Comparison of ENCODE assay signal across 18 mouse cellular contexts in genomic region chr5:86816795-86817194, GRCm38 (mm10). TPM values are rescaled to one million over a fixed set of nuclear protein-coding genes. Genes with fewer than 3 reads are reported as not detected.
A peak's percentile ranks its signal among the peaks of the same experiment; 100 is the strongest.
DNase-seq lines count a peak whose midpoint lies in the region; ATAC-seq and TF ChIP-seq lines count a peak whose summit lies in the region.
"Had no signal": no experiment of that assay in that cellular context is flagged by ENCODE, and none has a peak within 500 bp of the region (broad histone marks: within the 10 kb centered on the region; RNA-seq: fewer than 3 reads in every experiment).

No protein-coding gene starts in this region.

- H3K4me3 ChIP-seq in lung, postnatal 0 days (ENCODE audit: low read depth, low read length) = no peak overlapping the region
- H3K4me3 ChIP-seq: embryonic facial prominence, embryonic 13.5 days; forebrain, embryonic 13.5 days; heart, embryonic 13.5 days; hindbrain, embryonic 15.5 days had no signal

- H3K27me3 ChIP-seq in lung, postnatal 0 days (replicated peaks; ENCODE audit: insufficient read depth, low read length) = no peaks in the 10 kb centered on the region
- H3K27me3 ChIP-seq: embryonic facial prominence, embryonic 13.5 days; forebrain, embryonic 13.5 days; heart, embryonic 13.5 days; hindbrain, embryonic 15.5 days had no signal

- TF ChIP-seq CTCF in lung, postnatal 0 days (IDR thresholded peaks at IDR 0.05) = no peak

- no peak overlapping the region for H3K4me2 ChIP-seq in lung, postnatal 0 days (replicated peaks; ENCODE audit: low read depth, low read length)
- H3K4me2 ChIP-seq: embryonic facial prominence, embryonic 13.5 days; forebrain, embryonic 13.5 days; heart, embryonic 13.5 days; hindbrain, embryonic 15.5 days had no signal

- peak; percentile 82 for ATAC-seq in activated CD4-positive, CD25-positive, alpha-beta regulatory T cell, adult 4 months
- ATAC-seq in lung, postnatal 0 days = no peak
- ATAC-seq: forebrain, embryonic 13.5 days; forebrain, postnatal 0 days had no signal

- no peaks in the 10 kb centered on the region for H3K4me1 ChIP-seq in lung, postnatal 0 days (ENCODE audit: insufficient read depth, low read depth, low read length)
- H3K4me1 ChIP-seq: embryonic facial prominence, embryonic 13.5 days; forebrain, embryonic 13.5 days; hindbrain, embryonic 15.5 days had no signal

- WGBS in lung, postnatal 0 days = 73% methylated on average over 3 of the region's 3 CpGs

- no peak for TF ChIP-seq EP300 in lung, postnatal 0 days (IDR thresholded peaks at IDR 0.05)

- peaks cover 8% of the 10 kb centered on the region for H3K36me3 ChIP-seq in lung, postnatal 0 days (ENCODE audit: insufficient read depth, low read length)

- peak; percentile 31 for DNase-seq in CD4-positive, CD25-positive, alpha-beta regulatory T cell, adult 2 months (ENCODE audit: low read depth, low spot score)
- peak; percentile 36 for DNase-seq in induced T-regulatory cell, adult 2 months (ENCODE audit: low read depth)
- no peak for DNase-seq in right cerebral cortex, adult 2 months (ENCODE audit: low spot score in 2 of 2)
- no peak for DNase-seq in lung, postnatal 0 days (ENCODE audit: low spot score)
- DNase-seq in lung, adult 18-20 months = no peak
- DNase-seq: adrenal gland, postnatal 10 days; B cell, adult 2 months; cerebellum, adult 8-10 months; cerebellum, postnatal 14 days; forebrain, postnatal 0 days; gastrocnemius, postnatal 14 days; heart, postnatal 36 days; kidney, adult 11 months had no signal

- no peaks in the 10 kb centered on the region for H3K9me3 ChIP-seq in lung, postnatal 0 days (ENCODE audit: low read length)
- H3K9me3 ChIP-seq: embryonic facial prominence, embryonic 13.5 days; forebrain, embryonic 13.5 days; heart, embryonic 13.5 days; hindbrain, embryonic 15.5 days had no signal

- no peak overlapping the region for H3K27ac ChIP-seq in lung, postnatal 0 days (ENCODE audit: low read length)
- H3K27ac ChIP-seq: embryonic facial prominence, embryonic 13.5 days; forebrain, embryonic 13.5 days; heart, embryonic 13.5 days; hindbrain, embryonic 15.5 days had no signal

- no peak overlapping the region for H3K9ac ChIP-seq in lung, postnatal 0 days (replicated peaks; ENCODE audit: low read depth)
- H3K9ac ChIP-seq: embryonic facial prominence, embryonic 13.5 days; forebrain, embryonic 13.5 days; forebrain, postnatal 0 days; heart, embryonic 13.5 days; hindbrain, embryonic 15.5 days had no signal

RNA-seq across cellular contexts. Expression of gene Ythdc1, which starts 12.8 kb away (rescaled TPM):
- polyA plus RNA-seq in activated CD4-positive, CD25-positive, alpha-beta regulatory T cell, adult 4 months (2017; shearing (Covaris generic)) = 10 to 100 TPM; 53.2 to 63.2 TPM
- polyA plus RNA-seq in lung, postnatal 0 days (2015; fragmentation: Nextera tagmentation; extraction: Ambion mirVana) = 26.1 and 29.1 TPM in 2 replicates

Comparison
In these comparisons a context has a peak if more than half of its experiments do, and no peak if none do; other contexts are left out.
1. DNase-seq: peak in CD4-positive, CD25-positive, alpha-beta regulatory T cell, adult 2 months (single experiment) and induced T-regulatory cell, adult 2 months (single experiment); none in right cerebral cortex, adult 2 months (0 of 2), lung, postnatal 0 days (single experiment) and lung, adult 18-20 months (0 of 2).